Mouse (Mus musculus) lung, embryonic 16.5 days (tissue): Measurements from ENCODE around the gene Prkag2. TPM values are rescaled to one million over a fixed set of nuclear protein-coding genes. Genes with fewer than 3 reads are reported as not detected.

Experiments
- ATAC-seq: fragments of 200-750 bp; cut with Nextera tagmentation; 2 replicates; pipeline ENCODE4 v1.8.0; 2017; ENCODE audit warnings: low read depth, mild to moderate bottlenecking, moderate library complexity
- H3K27ac ChIP-seq: fragments of 300-500 bp; sonication (generic); 2 replicates; pipeline ENCODE4 v1.5.1; 2014; ENCODE audit warnings: mild to moderate bottlenecking, control low read depth, low read length
- H3K27me3 ChIP-seq: fragments of 300-500 bp; sonication (generic); 2 replicates; pipeline ENCODE4 v1.6.1; 2014; ENCODE audit warnings: low read depth, low read length, mixed read lengths; ENCODE audit not compliant: control insufficient read depth, insufficient read depth
- H3K36me3 ChIP-seq: fragments of 300-500 bp; sonication (generic); 2 replicates; pipeline ENCODE4 v1.6.1; 2014; ENCODE audit warnings: low read length; ENCODE audit not compliant: control insufficient read depth, insufficient read depth
- H3K4me1 ChIP-seq: fragments of 300-500 bp; sonication (generic); replicated peaks from 2 replicates; pipeline ENCODE4 v1.6.1; 2014; ENCODE audit warnings: low read length, mixed read lengths; ENCODE audit not compliant: control insufficient read depth, insufficient read depth
- H3K4me2 ChIP-seq: fragments of 300-500 bp; sonication (generic); 2 replicates; pipeline ENCODE4 v1.6.1; 2014; ENCODE audit warnings: low read depth, low read length, control low read depth
- H3K4me3 ChIP-seq: fragments of 300-500 bp; sonication (generic); 2 replicates; pipeline ENCODE4 v1.5.1; 2014; ENCODE audit warnings: mild to moderate bottlenecking, low read length, control low read depth
- H3K9ac ChIP-seq: fragments of 300-500 bp; sonication (generic); 2 replicates; pipeline ENCODE4 v1.6.1; 2014; ENCODE audit warnings: low read length, control low read depth
- H3K9me3 ChIP-seq: fragments of 300-500 bp; sonication (generic); 2 replicates; pipeline ENCODE4 v1.6.1; 2016; ENCODE audit warnings: low read length; ENCODE audit not compliant: control insufficient read depth
- WGBS: fragments of 180-500 bp; shearing (Covaris S2); extraction: QIAGEN DNeasy Blood & Tissue Kit; methylation state at CpG from one replicate; pipeline ENCODE4 v1.1.7; 2014; 5-methylcytosine and 5-hydroxymethylcytosine counted together
- polyA plus RNA-seq: library from polyadenylated mRNA; unstranded; fragments of >200 nt; fragmentation: Nextera tagmentation; extraction: Ambion mirVana; gene quantifications from 2 replicates; pipeline ENCODE4 v1.2.1, GENCODE M21; 2015

The Prkag2 gene
- polyA plus RNA-seq, 1 experiment from 2014 or later, result 28.0 TPM

DNA sequence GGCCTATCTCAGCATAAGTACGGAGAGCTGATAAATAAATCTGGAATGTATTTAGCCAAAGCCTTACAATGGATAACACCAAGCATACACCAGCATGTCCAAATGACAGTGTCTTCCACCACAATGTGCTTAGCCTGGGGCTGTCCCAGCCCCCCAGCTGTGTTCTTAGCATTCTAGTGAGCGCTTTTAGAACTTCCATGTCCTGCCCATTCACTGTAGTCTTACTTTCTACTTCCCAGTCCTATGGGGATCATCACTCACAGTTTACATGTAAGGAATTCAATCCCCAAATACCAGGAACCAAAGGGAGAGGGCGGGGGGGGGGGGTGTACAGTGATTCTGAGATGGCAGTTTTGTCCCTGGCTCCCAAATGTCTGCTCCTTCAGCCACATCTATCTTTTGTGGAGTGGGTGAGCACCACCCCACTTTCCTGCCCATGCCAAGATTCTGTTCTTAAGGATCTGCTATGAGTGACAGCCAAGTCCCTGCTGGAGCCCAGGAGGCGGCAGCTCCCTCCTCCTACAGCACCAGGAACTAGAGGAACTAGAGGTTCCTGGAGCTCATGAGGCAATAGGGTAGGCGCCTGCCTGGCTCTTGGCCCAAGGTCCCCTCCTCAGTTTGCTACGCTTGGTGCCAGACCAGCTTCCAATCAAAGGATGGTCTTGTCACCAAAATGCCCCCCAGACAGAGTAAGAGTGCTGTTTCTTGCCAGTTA, 11.0 kb downstream of the Prkag2 start:
- WGBS, result 72% methylated on average over 6 of the region's 6 CpGs
- Histone ChIP-seq H3K4me2 (no peak overlapping the region), H3K27ac (no peak overlapping the region), H3K9me3 (no peaks in the 10 kb centered on the region), H3K27me3 (no peaks in the 10 kb centered on the region), H3K4me1 (peaks cover 16% of the 10 kb centered on the region), H3K9ac (no peak overlapping the region), H3K36me3 (no peaks in the 10 kb centered on the region), H3K4me3 (no peak overlapping the region)
- ATAC-seq, result peak; percentile 53

DNA sequence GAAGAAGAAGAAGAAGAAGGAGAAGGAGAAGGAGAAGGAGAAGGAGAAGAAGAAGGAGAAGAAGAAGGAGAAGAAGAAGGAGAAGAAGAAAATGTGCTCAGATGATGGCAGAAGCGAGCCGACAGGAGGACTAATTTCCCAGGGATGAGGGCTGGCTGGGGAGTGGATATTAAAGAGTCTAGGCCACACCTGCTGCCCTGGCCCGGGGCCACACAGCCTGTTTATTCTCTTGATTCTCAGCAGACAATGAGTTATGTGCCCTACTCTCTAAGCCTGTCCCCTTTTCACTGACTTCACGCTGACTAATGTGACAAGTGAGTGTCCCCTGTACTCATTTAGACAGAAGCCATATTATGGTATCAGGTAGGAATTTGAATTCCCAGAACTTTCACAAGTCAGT, 11.8 kb downstream of the Prkag2 start:
- Histone ChIP-seq H3K36me3 (no peaks in the 10 kb centered on the region), H3K4me3 (no peak overlapping the region), H3K4me1 (peaks cover 16% of the 10 kb centered on the region), H3K27me3 (no peaks in the 10 kb centered on the region), H3K27ac (no peak overlapping the region), H3K9ac (no peak overlapping the region), H3K9me3 (no peaks in the 10 kb centered on the region), H3K4me2 (no peak overlapping the region)
- WGBS, result 67% methylated on average over 4 of the region's 4 CpGs
- no peak for ATAC-seq

DNA sequence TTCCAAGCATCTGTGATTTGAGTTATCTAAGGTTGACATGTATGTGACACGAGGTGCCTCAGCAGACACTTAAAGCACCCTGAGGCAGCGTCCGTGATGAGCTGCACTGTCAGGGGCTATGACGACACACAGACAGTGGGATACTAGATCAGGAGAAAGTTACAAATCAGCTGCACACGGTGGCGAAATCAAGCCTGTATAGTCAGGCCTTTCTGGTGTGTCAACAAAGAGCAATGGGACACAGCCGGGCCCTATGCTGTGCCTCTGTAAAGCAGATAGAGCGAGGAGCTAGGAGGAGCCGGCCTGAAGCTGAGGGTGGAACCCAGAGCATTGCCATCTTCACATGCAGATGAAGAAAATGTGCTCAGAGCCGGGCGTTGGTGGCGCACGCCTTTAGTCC, 12.3 kb downstream of the Prkag2 start:
- ATAC-seq, result no peak
- H3K9me3 ChIP-seq, result no peaks in the 10 kb centered on the region
- peaks cover 16% of the 10 kb centered on the region for H3K4me1 ChIP-seq
- no peaks in the 10 kb centered on the region for H3K36me3 ChIP-seq
- no peak overlapping the region for H3K27ac ChIP-seq
- no peak overlapping the region for H3K4me2 ChIP-seq
- H3K27me3 ChIP-seq, result no peaks in the 10 kb centered on the region
- no peak overlapping the region for H3K4me3 ChIP-seq
- no peak overlapping the region for H3K9ac ChIP-seq
- WGBS, result 71% methylated on average over 13 of the region's 13 CpGs

DNA sequence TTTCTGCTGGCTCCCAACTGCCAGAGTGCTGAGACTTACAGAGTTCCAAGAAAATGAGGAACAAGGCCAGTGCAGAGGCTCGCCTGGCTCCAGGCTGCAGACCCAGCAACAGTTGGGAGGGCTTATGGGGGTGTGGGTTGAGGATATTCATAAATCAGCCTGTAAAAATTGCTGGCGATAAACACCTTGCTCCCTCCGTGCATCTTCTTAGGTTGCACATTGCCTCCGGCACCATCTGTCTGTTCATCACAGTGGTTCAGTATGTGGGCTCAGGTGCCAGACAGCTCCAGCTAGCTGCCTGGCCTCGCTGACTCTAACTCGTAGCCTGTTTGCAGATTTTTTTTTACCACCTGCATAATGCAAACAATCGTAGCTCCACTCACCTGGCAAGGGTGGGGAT, 13.4 kb downstream of the Prkag2 start:
- H3K4me2 ChIP-seq, result no peak overlapping the region
- no peak overlapping the region for H3K9ac ChIP-seq
- no peaks in the 10 kb centered on the region for H3K27me3 ChIP-seq
- no peak overlapping the region for H3K4me3 ChIP-seq
- H3K4me1 ChIP-seq, result peaks cover 16% of the 10 kb centered on the region
- H3K27ac ChIP-seq, result no peak overlapping the region
- H3K36me3 ChIP-seq, result no peaks in the 10 kb centered on the region
- WGBS, result 71% methylated on average over 7 of the region's 7 CpGs
- no peak for ATAC-seq
- H3K9me3 ChIP-seq, result no peaks in the 10 kb centered on the region

DNA sequence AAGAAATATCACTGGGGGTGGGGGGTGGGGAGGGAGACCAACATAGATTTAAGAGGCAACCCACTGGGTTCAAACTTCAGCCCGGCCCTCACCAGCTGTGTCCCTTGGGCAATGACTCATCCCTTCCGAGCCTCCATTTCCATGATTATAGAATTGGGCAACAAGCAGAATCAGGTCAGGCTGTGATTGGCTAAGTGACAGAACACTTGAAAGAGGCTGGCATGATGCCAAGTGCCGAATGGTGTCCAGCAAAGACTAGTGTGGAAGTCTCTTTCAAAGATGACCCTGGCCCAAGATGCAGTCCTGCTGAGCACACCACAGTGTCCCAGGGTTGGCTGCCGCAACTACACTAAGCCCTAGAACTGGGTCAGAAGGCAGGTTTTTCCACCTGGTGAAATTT, 14.2 kb downstream of the Prkag2 start:
- no peaks in the 10 kb centered on the region for H3K27me3 ChIP-seq
- no peaks in the 10 kb centered on the region for H3K9me3 ChIP-seq
- H3K27ac ChIP-seq, result no peak overlapping the region
- H3K4me1 ChIP-seq, result peaks cover 16% of the 10 kb centered on the region
- H3K9ac ChIP-seq, result no peak overlapping the region
- H3K36me3 ChIP-seq, result no peaks in the 10 kb centered on the region
- H3K4me2 ChIP-seq, result no peak overlapping the region
- WGBS, result 39% methylated on average over 4 of the region's 4 CpGs
- peak; percentile 24; the same call in 1 of the 2 replicates for ATAC-seq
- H3K4me3 ChIP-seq, result no peak overlapping the region

DNA sequence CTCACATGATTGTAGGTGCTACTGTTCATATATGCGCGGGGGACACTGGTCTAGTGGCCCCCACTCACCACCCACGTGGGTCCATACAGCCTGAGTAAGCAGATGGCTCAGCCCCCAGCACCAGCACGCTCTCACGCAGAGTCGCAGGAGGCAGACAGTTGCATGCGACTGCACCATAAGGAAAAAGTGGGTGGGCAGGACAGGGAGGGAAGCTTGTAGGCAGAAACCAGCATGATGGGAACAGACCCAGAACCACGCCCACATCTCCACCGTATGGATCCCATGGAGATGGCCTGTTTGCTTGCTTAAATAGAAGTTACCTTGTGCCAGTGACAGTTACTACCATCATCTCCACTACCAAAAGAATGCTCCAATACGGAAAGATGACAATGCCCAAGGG, 15.3 kb downstream of the Prkag2 start:
- H3K4me3 ChIP-seq, result no peak overlapping the region
- H3K4me1 ChIP-seq, result peaks cover 16% of the 10 kb centered on the region
- no peak for ATAC-seq
- H3K27ac ChIP-seq, result no peak overlapping the region
- H3K4me2 ChIP-seq, result no peak overlapping the region
- no peaks in the 10 kb centered on the region for H3K9me3 ChIP-seq
- WGBS, result 83% methylated on average over 10 of the region's 10 CpGs
- H3K36me3 ChIP-seq, result no peaks in the 10 kb centered on the region
- H3K27me3 ChIP-seq, result no peaks in the 10 kb centered on the region
- H3K9ac ChIP-seq, result no peak overlapping the region

DNA sequence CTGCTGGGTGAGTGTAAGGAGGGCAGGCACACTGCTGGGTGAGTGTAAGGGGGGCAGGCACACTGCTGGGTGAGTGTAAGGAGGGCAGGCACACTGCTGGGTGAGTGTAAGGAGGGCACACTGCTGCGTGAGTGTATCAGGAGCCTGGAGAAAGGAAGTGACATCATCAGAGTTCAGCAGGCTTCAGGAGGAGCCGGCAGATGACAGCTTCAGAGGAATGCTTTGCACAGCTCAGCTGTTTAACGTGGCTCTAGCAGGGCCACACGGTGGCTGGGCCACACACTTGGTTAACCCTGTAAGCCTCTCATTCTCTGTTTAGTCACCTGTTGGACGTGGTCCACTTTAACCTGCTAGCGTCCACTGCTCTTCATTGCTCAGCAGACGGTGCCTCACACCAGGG, 16.6 kb downstream of the Prkag2 start:
- H3K27me3 ChIP-seq, result no peaks in the 10 kb centered on the region
- no peak for ATAC-seq
- no peak overlapping the region for H3K4me3 ChIP-seq
- no peak overlapping the region for H3K9ac ChIP-seq
- no peak overlapping the region for H3K27ac ChIP-seq
- peaks cover 10% of the 10 kb centered on the region for H3K4me1 ChIP-seq
- H3K9me3 ChIP-seq, result no peaks in the 10 kb centered on the region
- WGBS, result 23% methylated on average over 7 of the region's 7 CpGs
- no peak overlapping the region for H3K4me2 ChIP-seq
- no peaks in the 10 kb centered on the region for H3K36me3 ChIP-seq

DNA sequence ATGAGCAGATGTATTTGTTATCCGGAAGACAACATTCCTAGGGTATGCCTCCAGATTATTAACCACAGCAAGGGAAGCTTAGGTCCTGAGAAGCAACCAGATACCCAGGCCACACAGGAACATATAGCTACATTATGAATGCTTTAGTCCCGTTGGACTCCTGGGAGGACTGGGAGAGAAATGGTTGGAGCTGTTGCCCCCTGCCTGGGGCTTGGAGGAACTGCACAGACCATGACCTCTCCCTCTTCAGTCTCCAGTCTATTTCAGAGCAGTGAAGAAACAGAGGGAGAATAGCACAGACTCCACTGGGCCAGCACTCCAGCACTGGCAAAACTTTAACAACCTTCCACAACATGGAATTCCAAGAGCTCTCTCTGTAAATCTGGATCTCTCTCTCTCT, 17.9 kb downstream of the Prkag2 start:
- no peaks in the 10 kb centered on the region for H3K27me3 ChIP-seq
- H3K4me1 ChIP-seq, result peaks cover 9% of the 10 kb centered on the region
- H3K4me2 ChIP-seq, result no peak overlapping the region
- no peaks in the 10 kb centered on the region for H3K9me3 ChIP-seq
- 32% methylated on average over 2 of the region's 2 CpGs for WGBS
- peak; percentile 75 for ATAC-seq
- H3K36me3 ChIP-seq, result no peaks in the 10 kb centered on the region
- H3K9ac ChIP-seq, result no peak overlapping the region
- no peak overlapping the region for H3K4me3 ChIP-seq
- no peak overlapping the region for H3K27ac ChIP-seq

DNA sequence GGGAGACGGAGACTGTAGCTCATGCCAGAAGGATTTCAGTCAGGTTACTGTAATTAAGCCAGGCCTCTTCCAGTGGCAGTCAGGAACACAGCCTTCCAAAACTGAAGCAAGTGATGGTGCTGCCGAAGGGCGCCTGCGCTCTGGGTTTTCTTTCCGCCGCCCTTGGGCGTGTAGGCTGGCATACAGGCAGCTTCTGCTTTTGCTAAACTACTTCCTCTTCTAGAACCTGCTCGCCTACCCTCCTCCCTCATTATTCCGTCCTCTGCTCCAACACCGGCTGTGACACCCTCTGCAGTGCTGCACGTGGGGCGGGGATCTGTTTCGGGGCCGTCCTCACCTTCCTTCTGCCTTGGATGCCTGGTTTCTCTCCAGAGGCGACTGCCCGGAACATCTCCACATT, 18.9 kb downstream of the Prkag2 start:
- WGBS, result 70% methylated on average over 16 of the region's 16 CpGs
- H3K4me1 ChIP-seq, result peaks cover 9% of the 10 kb centered on the region
- H3K4me3 ChIP-seq, result no peak overlapping the region
- no peaks in the 10 kb centered on the region for H3K36me3 ChIP-seq
- no peaks in the 10 kb centered on the region for H3K27me3 ChIP-seq
- H3K9ac ChIP-seq, result no peak overlapping the region
- no peak overlapping the region for H3K4me2 ChIP-seq
- no peak for ATAC-seq
- H3K9me3 ChIP-seq, result no peaks in the 10 kb centered on the region
- H3K27ac ChIP-seq, result no peak overlapping the region

DNA sequence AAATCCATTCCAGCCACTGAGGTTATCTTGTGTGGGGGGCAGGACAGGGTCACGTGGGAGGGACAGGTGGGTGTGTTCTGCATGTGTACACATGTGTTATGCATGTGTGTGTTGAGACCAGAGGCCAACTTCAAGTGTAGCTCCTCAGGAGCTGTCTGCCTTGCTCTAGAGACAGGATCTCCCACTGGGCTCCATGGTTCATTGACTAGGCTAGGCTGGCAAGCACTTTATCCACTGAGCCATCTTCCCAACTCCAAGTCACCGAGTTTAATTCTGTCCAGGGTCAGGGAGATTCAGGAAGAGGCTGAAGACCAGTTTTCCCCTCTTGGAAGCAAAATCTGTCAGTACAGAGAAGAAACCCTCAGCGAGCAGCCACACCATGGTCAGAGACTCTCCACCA, 19.4 kb downstream of the Prkag2 start:
- no peak overlapping the region for H3K4me2 ChIP-seq
- no peaks in the 10 kb centered on the region for H3K9me3 ChIP-seq
- H3K4me1 ChIP-seq, result peaks cover 4% of the 10 kb centered on the region
- no peak overlapping the region for H3K4me3 ChIP-seq
- no peaks in the 10 kb centered on the region for H3K36me3 ChIP-seq
- H3K27me3 ChIP-seq, result no peaks in the 10 kb centered on the region
- no peak overlapping the region for H3K9ac ChIP-seq
- no peak overlapping the region for H3K27ac ChIP-seq
- 70% methylated on average over 3 of the region's 3 CpGs for WGBS
- ATAC-seq, result no peak
